Mouse (Mus musculus) limb, embryonic 13.5 days (tissue): ENCODE measurements around the gene Celf2. TPM values are rescaled to one million over a fixed set of nuclear protein-coding genes. Genes with fewer than 3 reads are reported as not detected.

Experiments used
- ATAC-seq: fragments of 200-750 bp; cut with Nextera tagmentation; 2 replicates; pipeline ENCODE4 v1.8.0; 2017; ENCODE audit warnings: low read depth, moderate number of reproducible peaks, moderate TSS enrichment; ENCODE audit not compliant: low FRiP score
- H3K27ac ChIP-seq: fragments of 300-500 bp; sonication (generic); 2 replicates; pipeline ENCODE4 v1.5.1; 2015; ENCODE audit warnings: inconsistent platforms, mild to moderate bottlenecking, moderate library complexity
- H3K27me3 ChIP-seq: fragments of 300-500 bp; sonication (generic); 2 replicates; pipeline ENCODE4 v1.6.1; 2015; ENCODE audit warnings: mild to moderate bottlenecking, inconsistent platforms
- H3K36me3 ChIP-seq: fragments of 300-500 bp; sonication (generic); 2 replicates; pipeline ENCODE4 v1.6.1; 2015; ENCODE audit warnings: inconsistent platforms, mild to moderate bottlenecking, moderate library complexity
- H3K4me1 ChIP-seq: fragments of 300-500 bp; sonication (generic); 2 replicates; pipeline ENCODE4 v1.6.1; 2015; ENCODE audit warnings: inconsistent platforms
- H3K4me2 ChIP-seq: fragments of 300-500 bp; sonication (generic); replicated peaks from 2 replicates; pipeline ENCODE4 v1.6.1; 2015; ENCODE audit warnings: inconsistent platforms, mild to moderate bottlenecking, moderate library complexity
- H3K4me3 ChIP-seq: fragments of 300-500 bp; sonication (generic); 2 replicates; pipeline ENCODE4 v1.5.1; 2015; ENCODE audit warnings: moderate library complexity, mild to moderate bottlenecking, inconsistent platforms
- H3K9ac ChIP-seq: fragments of 300-500 bp; sonication (generic); 2 replicates; pipeline ENCODE4 v1.6.1; 2015; ENCODE audit warnings: mild to moderate bottlenecking, inconsistent platforms
- H3K9me3 ChIP-seq: fragments of 300-500 bp; sonication (generic); 2 replicates; pipeline ENCODE4 v1.6.1; 2016; ENCODE audit warnings: inconsistent platforms
- WGBS: fragments of 180-500 bp; shearing (Covaris S2); methylation state at CpG from one replicate; pipeline ENCODE4 v1.1.7; 2015; 5-methylcytosine and 5-hydroxymethylcytosine counted together
- polyA plus RNA-seq: library from polyadenylated mRNA; unstranded; fragments of >200 nt; fragmentation: Nextera tagmentation; extraction: Ambion mirVana; gene quantifications from 2 replicates; pipeline ENCODE4 v1.2.1, GENCODE M21; 2015

Celf2 gene
- polyA plus RNA-seq, 1 experiment from 2014 or later: 68.8 TPM

DNA sequence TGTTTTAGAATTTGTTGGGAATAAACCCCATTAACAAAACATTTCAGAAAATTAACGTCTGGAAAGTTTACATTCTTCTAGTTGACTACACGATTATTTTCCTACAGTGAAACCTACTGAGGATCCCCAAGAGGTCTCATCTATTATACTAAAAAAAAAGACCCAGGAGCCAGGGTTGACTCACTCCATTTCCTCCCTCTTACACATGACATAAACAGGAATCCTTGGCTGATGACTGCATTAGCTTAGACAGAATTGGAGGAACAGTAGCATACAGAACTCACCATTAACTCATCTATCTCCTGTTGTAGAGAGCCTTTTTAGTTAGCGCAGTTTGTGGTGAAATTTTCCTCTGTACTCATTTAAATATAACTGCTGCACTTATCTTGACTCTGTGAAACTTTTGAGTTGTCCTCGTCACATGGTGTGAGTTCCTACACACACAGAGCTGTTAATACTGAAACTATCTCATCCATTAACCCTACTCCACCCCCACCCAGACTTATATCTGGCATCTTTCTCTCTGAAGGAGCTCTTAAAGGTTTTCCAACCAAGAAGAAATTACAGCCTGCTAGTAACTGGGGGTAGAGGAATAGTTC lies 813.9 kb downstream of the Celf2 start:
- H3K27me3 ChIP-seq: no peaks in the 10 kb centered on the region
- no peaks in the 10 kb centered on the region for H3K9me3 ChIP-seq
- 72% methylated on average over 4 of the region's 4 CpGs for WGBS
- no peak overlapping the region for H3K27ac ChIP-seq
- H3K9ac ChIP-seq: no peak overlapping the region
- no peak overlapping the region for H3K4me2 ChIP-seq
- H3K36me3 ChIP-seq: no peaks in the 10 kb centered on the region
- H3K4me3 ChIP-seq: no peak overlapping the region
- H3K4me1 ChIP-seq: no peaks in the 10 kb centered on the region
- ATAC-seq: no peak

DNA sequence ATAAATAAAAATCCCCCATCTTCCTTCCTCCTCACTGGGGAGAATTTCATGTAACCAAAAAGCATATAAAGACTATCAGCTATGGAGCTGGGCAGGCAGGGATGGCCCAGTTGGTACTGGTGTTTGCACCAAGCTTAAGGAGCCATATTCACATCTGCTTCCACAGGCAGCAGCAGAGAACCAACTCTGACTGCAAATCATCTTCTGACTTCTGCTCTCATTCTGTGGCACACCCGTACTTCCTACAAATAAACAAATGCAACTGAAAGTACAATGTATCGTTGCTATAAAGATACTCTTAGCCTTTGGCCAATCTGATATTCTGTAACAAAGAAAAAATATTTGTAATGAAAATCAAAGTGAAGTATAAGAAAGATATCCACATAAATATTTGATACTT lies 819.7 kb downstream of the Celf2 start:
- no peak overlapping the region for H3K9ac ChIP-seq
- ATAC-seq: no peak
- H3K27me3 ChIP-seq: no peaks in the 10 kb centered on the region
- no peaks in the 10 kb centered on the region for H3K36me3 ChIP-seq
- no peak overlapping the region for H3K4me2 ChIP-seq
- no peaks in the 10 kb centered on the region for H3K9me3 ChIP-seq
- H3K27ac ChIP-seq: no peak overlapping the region
- WGBS: 95% methylated on average over 2 of the region's 2 CpGs
- H3K4me1 ChIP-seq: no peaks in the 10 kb centered on the region
- no peak overlapping the region for H3K4me3 ChIP-seq

DNA sequence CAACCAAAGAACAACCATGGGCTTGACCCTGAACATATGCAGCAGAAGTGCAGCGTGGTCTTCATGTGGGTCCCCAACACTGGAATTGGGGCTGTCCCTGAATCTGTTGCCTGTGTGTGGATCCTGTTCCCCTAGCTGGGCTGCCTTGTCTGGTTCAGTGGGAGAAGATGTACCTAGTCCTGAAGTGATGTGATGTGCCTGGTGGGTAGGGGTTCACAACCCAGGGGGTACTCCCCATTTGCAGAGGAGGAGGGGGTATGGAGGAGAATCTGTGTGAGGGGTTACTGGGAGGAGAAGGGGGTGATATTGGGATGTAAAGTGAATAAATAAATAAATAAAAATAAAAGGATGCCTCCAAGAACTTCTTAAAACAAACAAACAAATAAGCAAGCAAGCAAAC lies 831.1 kb downstream of the Celf2 start:
- 100% methylated on average over 1 of the region's 1 CpGs for WGBS
- H3K27ac ChIP-seq: no peak overlapping the region
- no peaks in the 10 kb centered on the region for H3K4me1 ChIP-seq
- H3K9ac ChIP-seq: no peak overlapping the region
- H3K4me3 ChIP-seq: no peak overlapping the region
- no peaks in the 10 kb centered on the region for H3K36me3 ChIP-seq
- no peak for ATAC-seq
- no peak overlapping the region for H3K4me2 ChIP-seq
- no peaks in the 10 kb centered on the region for H3K27me3 ChIP-seq
- H3K9me3 ChIP-seq: no peaks in the 10 kb centered on the region

GRCm38 (mm10) chr2:6677457-6677856 lies 831.9 kb downstream of the Celf2 start:
- no peaks in the 10 kb centered on the region for H3K27me3 ChIP-seq
- no peak overlapping the region for H3K4me2 ChIP-seq
- H3K27ac ChIP-seq: no peak overlapping the region
- H3K4me3 ChIP-seq: no peak overlapping the region
- ATAC-seq: no peak
- no peak overlapping the region for H3K9ac ChIP-seq
- no peaks in the 10 kb centered on the region for H3K36me3 ChIP-seq
- H3K9me3 ChIP-seq: no peaks in the 10 kb centered on the region
- no peaks in the 10 kb centered on the region for H3K4me1 ChIP-seq

- H3K36me3 ChIP-seq: no peaks in the 10 kb centered on the region
- no peak overlapping the region for H3K27ac ChIP-seq
- WGBS: 90% methylated on average over 3 of the region's 3 CpGs
- no peak overlapping the region for H3K4me2 ChIP-seq
- no peak for ATAC-seq
- no peaks in the 10 kb centered on the region for H3K9me3 ChIP-seq
- no peak overlapping the region for H3K4me3 ChIP-seq
- no peak overlapping the region for H3K9ac ChIP-seq
- no peaks in the 10 kb centered on the region for H3K27me3 ChIP-seq
- no peaks in the 10 kb centered on the region for H3K4me1 ChIP-seq
Measured at GRCm38 (mm10) chr2:6674401-6674800, 835.0 kb downstream of the Celf2 start.

GRCm38 (mm10) chr2:6673418-6673817 lies 835.9 kb downstream of the Celf2 start:
- no peak overlapping the region for H3K4me2 ChIP-seq
- H3K4me3 ChIP-seq: no peak overlapping the region
- H3K27ac ChIP-seq: no peak overlapping the region
- no peaks in the 10 kb centered on the region for H3K27me3 ChIP-seq
- WGBS: 79% methylated on average over 3 of the region's 3 CpGs
- no peaks in the 10 kb centered on the region for H3K36me3 ChIP-seq
- no peaks in the 10 kb centered on the region for H3K9me3 ChIP-seq
- no peak for ATAC-seq
- H3K9ac ChIP-seq: no peak overlapping the region
- H3K4me1 ChIP-seq: no peaks in the 10 kb centered on the region

- Histone ChIP-seq H3K4me3 (no peak overlapping the region), H3K4me2 (no peak overlapping the region), H3K36me3 (no peaks in the 10 kb centered on the region), H3K9me3 (no peaks in the 10 kb centered on the region), H3K4me1 (no peaks in the 10 kb centered on the region), H3K9ac (no peak overlapping the region), H3K27me3 (no peaks in the 10 kb centered on the region), H3K27ac (no peak overlapping the region)
- ATAC-seq: peak; percentile 51; the same call in 1 of the 2 replicates
- WGBS: 57% methylated on average over 4 of the region's 4 CpGs
Measured at GRCm38 (mm10) chr2:6667611-6668010, 841.8 kb downstream of the Celf2 start.

DNA sequence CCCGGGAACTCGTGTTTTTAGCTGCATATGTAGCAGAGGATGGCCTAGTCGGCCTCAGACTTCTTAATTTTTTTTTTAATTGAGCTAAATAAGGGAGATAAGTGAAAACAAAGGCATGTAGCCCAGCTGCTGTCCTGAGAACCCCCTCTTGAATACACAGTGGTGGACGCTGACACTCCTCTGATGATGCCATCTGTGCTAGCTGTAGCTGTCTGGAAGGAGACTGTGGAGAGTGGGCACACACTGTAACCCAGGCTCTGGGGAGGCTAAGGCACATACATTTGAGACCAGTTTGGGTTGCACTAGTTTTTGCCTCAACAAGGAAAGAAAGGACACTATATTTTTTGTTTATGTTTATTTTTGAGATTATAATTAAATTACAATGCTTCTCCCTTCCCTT lies 849.5 kb downstream of the Celf2 start:
- no peak overlapping the region for H3K4me3 ChIP-seq
- WGBS: 91% methylated on average over 4 of the region's 4 CpGs
- H3K9ac ChIP-seq: no peak overlapping the region
- no peak overlapping the region for H3K4me2 ChIP-seq
- H3K9me3 ChIP-seq: no peaks in the 10 kb centered on the region
- ATAC-seq: no peak
- no peaks in the 10 kb centered on the region for H3K27me3 ChIP-seq
- no peak overlapping the region for H3K27ac ChIP-seq
- no peaks in the 10 kb centered on the region for H3K36me3 ChIP-seq
- H3K4me1 ChIP-seq: no peaks in the 10 kb centered on the region

DNA sequence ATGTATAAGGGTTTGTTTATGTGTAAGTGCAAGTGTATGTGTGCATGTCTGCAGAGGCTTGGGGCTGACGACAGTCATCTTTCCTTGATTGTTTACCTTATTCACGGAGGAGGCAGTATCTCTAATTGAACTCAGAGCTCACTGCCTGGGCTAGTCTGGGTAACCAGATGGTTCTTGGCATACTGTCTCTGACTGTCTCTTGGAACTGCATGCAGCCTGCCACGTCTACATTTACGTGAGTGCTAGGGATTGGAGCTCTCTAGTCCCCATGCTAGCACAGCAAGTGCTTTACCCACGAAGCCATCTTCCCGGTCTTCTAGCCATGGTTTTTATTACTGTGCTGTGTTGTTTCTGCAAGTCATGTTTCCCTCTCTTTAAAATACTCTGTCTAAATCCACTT lies 855.6 kb downstream of the Celf2 start:
- Histone ChIP-seq H3K4me1 (no peaks in the 10 kb centered on the region), H3K36me3 (no peaks in the 10 kb centered on the region), H3K27ac (no peak overlapping the region), H3K4me3 (no peak overlapping the region), H3K9me3 (no peaks in the 10 kb centered on the region), H3K4me2 (no peak overlapping the region), H3K27me3 (no peaks in the 10 kb centered on the region), H3K9ac (no peak overlapping the region)
- 64% methylated on average over 6 of the region's 6 CpGs for WGBS
- no peak for ATAC-seq

DNA sequence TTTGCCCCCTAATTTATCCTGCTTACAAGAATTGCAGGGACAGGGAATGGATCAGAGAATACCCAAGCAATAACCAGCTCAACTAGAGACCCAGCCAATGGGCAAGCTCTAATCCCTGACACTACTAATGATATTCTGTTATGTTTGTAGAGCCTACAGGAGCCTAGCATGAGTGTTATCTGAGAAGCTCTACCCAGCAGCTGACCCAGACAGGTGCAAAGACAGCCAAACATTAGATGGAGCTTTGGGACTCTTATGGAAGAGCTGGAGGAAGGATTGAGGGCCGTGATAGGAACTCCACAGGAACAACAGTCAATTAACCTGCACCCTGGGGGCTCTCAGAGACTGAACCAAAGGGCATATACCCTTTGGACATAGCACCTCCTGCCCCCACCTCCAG lies 857.7 kb downstream of the Celf2 start:
- WGBS: 48% methylated on average over 1 of the region's 1 CpGs
- ATAC-seq: no peak
- no peak overlapping the region for H3K4me3 ChIP-seq
- H3K4me2 ChIP-seq: no peak overlapping the region
- H3K9me3 ChIP-seq: no peaks in the 10 kb centered on the region
- H3K27ac ChIP-seq: no peak overlapping the region
- no peaks in the 10 kb centered on the region for H3K27me3 ChIP-seq
- no peak overlapping the region for H3K9ac ChIP-seq
- no peaks in the 10 kb centered on the region for H3K36me3 ChIP-seq
- no peaks in the 10 kb centered on the region for H3K4me1 ChIP-seq

GRCm38 (mm10) chr2:6648877-6649276 lies 860.5 kb downstream of the Celf2 start:
- Histone ChIP-seq H3K4me3 (no peak overlapping the region), H3K9me3 (no peaks in the 10 kb centered on the region), H3K36me3 (no peaks in the 10 kb centered on the region), H3K27me3 (no peaks in the 10 kb centered on the region), H3K4me2 (no peak overlapping the region), H3K4me1 (no peaks in the 10 kb centered on the region), H3K9ac (no peak overlapping the region), H3K27ac (no peak overlapping the region)
- ATAC-seq: no peak
- WGBS: 81% methylated on average over 6 of the region's 6 CpGs

DNA sequence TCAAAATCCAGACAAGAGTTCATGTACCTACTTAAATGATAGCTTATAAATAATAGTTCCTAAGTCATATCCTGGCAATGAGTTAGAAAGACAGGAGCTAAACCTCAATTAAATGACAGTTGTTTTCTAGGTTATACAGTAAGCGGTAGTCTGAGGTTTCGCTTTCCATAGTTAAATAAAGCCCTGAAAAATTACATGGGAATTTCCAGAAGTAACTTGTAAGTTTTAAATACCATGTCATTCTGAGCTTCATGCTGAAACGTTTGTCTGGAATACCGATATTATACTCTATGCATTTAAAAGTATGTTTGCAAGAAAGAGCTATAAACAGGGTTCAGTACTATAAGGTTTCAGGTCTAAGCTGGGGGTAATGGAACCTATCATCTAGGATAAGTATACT lies 862.3 kb downstream of the Celf2 start:
- Histone ChIP-seq H3K4me1 (no peaks in the 10 kb centered on the region), H3K9ac (no peak overlapping the region), H3K4me2 (no peak overlapping the region), H3K36me3 (no peaks in the 10 kb centered on the region), H3K4me3 (no peak overlapping the region), H3K27me3 (no peaks in the 10 kb centered on the region), H3K27ac (no peak overlapping the region), H3K9me3 (no peaks in the 10 kb centered on the region)
- no peak for ATAC-seq
- 86% methylated on average over 4 of the region's 4 CpGs for WGBS

- Histone ChIP-seq H3K36me3 (no peaks in the 10 kb centered on the region), H3K27me3 (no peaks in the 10 kb centered on the region), H3K4me1 (no peaks in the 10 kb centered on the region), H3K27ac (no peak overlapping the region), H3K4me2 (no peak overlapping the region), H3K9me3 (no peaks in the 10 kb centered on the region), H3K9ac (no peak overlapping the region), H3K4me3 (no peak overlapping the region)
- WGBS: 84% methylated on average over 3 of the region's 3 CpGs
- no peak for ATAC-seq
Measured at GRCm38 (mm10) chr2:6646325-6646724, 863.0 kb downstream of the Celf2 start.
